Mouse (Mus musculus): ENCODE data around the gene Rexo2. TPM values are rescaled to one million over a fixed set of nuclear protein-coding genes. Genes with fewer than 3 reads are reported as not detected.

Rexo2 gene
- polyA plus RNA-seq, 1 experiment from 2014 or later = 91.1 TPM

- Histone ChIP-seq H3K27ac (no peak overlapping the region), H3K4me3 (no peak overlapping the region), H3K4me2 (no peak overlapping the region), H3K9me3 (no peaks in the 10 kb centered on the region), H3K4me1 (replicated peaks) (no peaks in the 10 kb centered on the region), H3K9ac (no peak overlapping the region), H3K36me3 (no peaks in the 10 kb centered on the region), H3K27me3 (no peaks in the 10 kb centered on the region; the same call in 1 of the 2 replicates)
- 87% methylated on average over 8 of the region's 8 CpGs for WGBS
- no peak for ATAC-seq (ENCODE audit: low FRiP score)
Observed at GRCm38 (mm10) chr9:48422382-48422781, 58.0 kb downstream of the Rexo2 start.

DNA sequence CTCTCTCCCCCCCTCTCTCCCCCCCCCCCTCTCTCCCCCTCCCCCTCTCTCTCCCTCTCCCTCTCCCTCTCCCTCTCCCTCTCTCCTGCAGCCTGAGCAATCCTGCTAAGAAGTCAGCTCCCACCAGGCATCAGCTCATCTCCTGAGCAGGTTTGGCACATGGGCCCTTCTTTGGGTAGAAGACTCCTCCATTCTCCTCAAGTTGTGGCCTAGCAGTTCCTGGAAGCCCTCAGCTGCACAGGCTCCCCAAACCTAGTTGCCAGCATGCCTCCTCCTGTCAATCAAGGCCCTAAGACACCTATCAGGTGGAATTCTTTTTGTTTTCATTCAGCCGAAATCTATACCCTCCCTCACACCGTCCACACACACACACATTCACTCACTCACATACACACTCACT, 58.9 kb downstream of the Rexo2 start:
- no peak overlapping the region for H3K4me2 ChIP-seq
- no peak overlapping the region for H3K27ac ChIP-seq
- no peak overlapping the region for H3K9ac ChIP-seq
- H3K36me3 ChIP-seq = no peaks in the 10 kb centered on the region
- H3K4me1 ChIP-seq (replicated peaks) = no peaks in the 10 kb centered on the region
- 81% methylated on average over 2 of the region's 2 CpGs for WGBS
- H3K27me3 ChIP-seq = no peaks in the 10 kb centered on the region
- H3K4me3 ChIP-seq = no peak overlapping the region
- no peaks in the 10 kb centered on the region for H3K9me3 ChIP-seq
- ATAC-seq (ENCODE audit: low FRiP score) = no peak

DNA sequence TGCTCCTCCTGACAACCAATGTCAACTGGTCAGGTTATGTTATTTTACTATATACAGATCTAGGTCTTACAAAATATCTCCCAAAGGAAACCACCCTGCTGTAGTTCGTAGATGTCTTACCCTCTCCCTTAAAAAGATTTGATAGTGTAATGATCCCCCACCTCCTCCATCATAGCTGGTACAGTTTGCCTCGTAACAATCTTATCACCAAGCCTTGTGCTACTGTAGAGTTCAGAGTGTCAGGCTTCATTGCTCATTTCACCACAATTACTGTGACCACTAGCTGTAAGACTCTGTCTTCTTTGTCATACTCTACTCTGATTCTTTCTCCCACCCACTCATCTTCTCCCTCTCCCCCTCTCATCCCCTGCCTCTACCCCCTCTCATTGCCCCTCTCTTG, 59.4 kb downstream of the Rexo2 start:
- H3K27me3 ChIP-seq = no peaks in the 10 kb centered on the region
- no peaks in the 10 kb centered on the region for H3K4me1 ChIP-seq (replicated peaks)
- no peaks in the 10 kb centered on the region for H3K9me3 ChIP-seq
- no peak overlapping the region for H3K4me3 ChIP-seq
- H3K9ac ChIP-seq = no peak overlapping the region
- no peaks in the 10 kb centered on the region for H3K36me3 ChIP-seq
- ATAC-seq (ENCODE audit: low FRiP score) = no peak
- 84% methylated on average over 2 of the region's 2 CpGs for WGBS
- H3K4me2 ChIP-seq = no peak overlapping the region
- H3K27ac ChIP-seq = no peak overlapping the region

- Histone ChIP-seq H3K9ac (no peak overlapping the region), H3K27ac (no peak overlapping the region), H3K4me3 (no peak overlapping the region), H3K9me3 (no peaks in the 10 kb centered on the region), H3K27me3 (no peaks in the 10 kb centered on the region), H3K36me3 (no peaks in the 10 kb centered on the region), H3K4me2 (no peak overlapping the region), H3K4me1 (replicated peaks) (no peaks in the 10 kb centered on the region)
- 80% methylated on average over 7 of the region's 7 CpGs for WGBS
- ATAC-seq (ENCODE audit: low FRiP score) = no peak
Observed at GRCm38 (mm10) chr9:48420437-48420836, 60.0 kb downstream of the Rexo2 start.

- Histone ChIP-seq H3K36me3 (no peaks in the 10 kb centered on the region), H3K4me2 (no peak overlapping the region)
- WGBS = 73% methylated on average over 8 of the region's 8 CpGs
Observed at GRCm38 (mm10) chr9:48418829-48419228, 61.6 kb downstream of the Rexo2 start.

More at GRCm38 (mm10) chr9:48418829-48419228, 61.6 kb downstream of the Rexo2 start:
- Histone ChIP-seq H3K9ac (no peak overlapping the region), H3K4me3 (no peak overlapping the region), H3K27ac (no peak overlapping the region), H3K27me3 (no peaks in the 10 kb centered on the region), H3K4me1 (replicated peaks) (no peaks in the 10 kb centered on the region), H3K9me3 (no peaks in the 10 kb centered on the region)
- ATAC-seq (ENCODE audit: low FRiP score) = no peak

Small RNAs within 50 kb of the gene (microRNA-seq; reads per million reads assigned to microRNA genes)
- gene Gm23653 = not detected

Other genes with a start within 250 kb of the Rexo2 start
- 0.30 and 0.91 TPM in 2 replicates for gene Nxpe2, start 127.2 kb downstream of the Rexo2 start, polyA plus RNA-seq (2015; fragmentation: Nextera tagmentation; extraction: Ambion mirVana)
- gene Rbm7, start 14.7 kb upstream of the Rexo2 start, polyA plus RNA-seq (2015; fragmentation: Nextera tagmentation; extraction: Ambion mirVana) = 85.8 and 93.7 TPM in 2 replicates
- 33.4 and 34.4 TPM in 2 replicates for gene Gm5617, start 14.8 kb upstream of the Rexo2 start, polyA plus RNA-seq (2015; fragmentation: Nextera tagmentation; extraction: Ambion mirVana)
- 0.38 and 0.81 TPM in 2 replicates for gene Nnmt, start 124.5 kb upstream of the Rexo2 start, polyA plus RNA-seq (2015; fragmentation: Nextera tagmentation; extraction: Ambion mirVana)